Mouse (Mus musculus) heart, postnatal 0 days (tissue): ENCODE results near the gene Tcte2.

Source experiments
- CTCF ChIP-seq: IDR thresholded peaks from 2 replicates; pipeline ENCODE4 v1.5.1; 2016; ENCODE audit warnings: antibody characterized with exemption, control low read depth, low read depth
- EP300 ChIP-seq: IDR thresholded peaks from 2 replicates; pipeline ENCODE4 v1.6.1; 2016; ENCODE audit warnings: antibody characterized with exemption, low read depth

GRCm38 (mm10) chr17:13740796-13741195, 20.8 kb downstream of the Tcte2 start:
- TF ChIP-seq CTCF (no peak), EP300 (0 out of 2 replicates have a peak, but pooled peaks have one; percentile 29)
